Mouse (Mus musculus): ENCODE measurements around the gene Serp2.

GRCm38 (mm10) chr14:76595048-76595859 lies 38.6 kb upstream of the Serp2 start:
- TF ChIP-seq CTCF (IDR thresholded peaks at IDR 0.05; ENCODE audit: borderline replicate concordance, control insufficient read depth, extremely low read depth, insufficient read depth, low read length, poor library complexity) (no peak), POLR2A (IDR thresholded peaks at IDR 0.05; ENCODE audit: control insufficient read depth, extremely low read depth, insufficient read depth, low read length, poor library complexity) (no peak)

All from thymus, adult 2 months (tissue).